In the genomic region with DNA sequence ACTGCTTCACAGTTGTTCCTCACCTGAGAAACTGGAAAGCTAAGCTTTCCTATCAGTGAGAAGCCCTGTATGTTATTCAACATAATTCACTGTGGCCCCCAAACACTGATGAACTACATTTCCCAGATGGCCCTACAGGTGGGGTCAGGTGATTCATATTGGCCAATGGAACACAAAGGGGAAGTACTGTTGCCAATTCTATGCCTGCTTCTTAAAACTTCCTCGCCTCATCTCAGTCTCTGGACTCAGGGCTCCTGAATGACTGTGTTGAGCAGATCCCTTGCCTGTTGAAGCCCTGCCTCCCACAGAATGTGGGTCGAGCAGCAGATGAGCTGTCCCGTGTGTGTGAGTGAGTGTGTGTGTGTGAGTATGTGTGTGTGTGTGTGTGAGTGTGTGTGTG, we compare ENCODE assay signal across 19 mouse cellular contexts. TPM values are rescaled to one million over a fixed set of nuclear protein-coding genes. Genes with fewer than 3 reads are reported as not detected.
DNase-seq lines count a peak whose midpoint lies in the region; ATAC-seq and TF ChIP-seq lines count a peak whose summit lies in the region.
"Had no signal": no experiment of that assay in that cellular context is flagged by ENCODE, and none has a peak within 500 bp of the region (broad histone marks: within the 10 kb centered on the region; RNA-seq: fewer than 3 reads in every experiment).

No protein-coding gene starts in this region.

- no peak for DNase-seq in frontal cortex, postnatal 25 days (ENCODE audit: low spot score in 2 of 2)
- no peak for DNase-seq in testis, postnatal 14 days (ENCODE audit: low spot score)
- peak; percentile 44 for DNase-seq in NIH3T3 (ENCODE audit: low read depth)
- DNase-seq in splenic B cell, adult 2 months (ENCODE audit: low read depth, low spot score), result peak; percentile 9
- no peak for DNase-seq in gastrocnemius, postnatal 14 days
- no peak for DNase-seq in urinary bladder, postnatal 14 days (ENCODE audit: low spot score)
- DNase-seq: adrenal gland, postnatal 14 days; cerebellum, postnatal 14 days; heart, postnatal 14 days; kidney, adult 9 months; layer of hippocampus, postnatal 36 days; lung, postnatal 14 days; thymus, adult 18-20 months had no signal

- H3K4me1 ChIP-seq in testis, adult 2 months (ENCODE audit: control insufficient read depth, insufficient read depth, low read length), result peaks cover 6% of the 10 kb centered on the region

- H3K36me3 ChIP-seq in testis, adult 2 months (ENCODE audit: control insufficient read depth, insufficient read depth, low read length), result no peaks in the 10 kb centered on the region
- no peaks in the 10 kb centered on the region for H3K36me3 ChIP-seq in splenic B cell, adult 2 months (ENCODE audit: control insufficient read depth, insufficient read depth, low read length, poor library complexity, severe bottlenecking)
- H3K36me3 ChIP-seq: midbrain, embryonic 12.5 days had no signal

- ATAC-seq in frontal cortex, adult (ENCODE audit: low TSS enrichment), result peak; percentile 34; the same call in 1 of the 2 replicates
- ATAC-seq: CD4-positive, CD25-positive, alpha-beta regulatory T cell, adult 4 months; forebrain, embryonic 13.5 days had no signal

- intact Hi-C loops in gastrocnemius, postnatal 14 days (cut with DNase I; ENCODE audit: low total_unique reads), result no loop called here

- TF ChIP-seq CTCF in testis, adult 2 months (IDR thresholded peaks at IDR 0.05; ENCODE audit: control insufficient read depth, insufficient read depth, insufficient replicate concordance, low read depth, low read length), result no peak

- TF ChIP-seq POLR2A in testis, adult 2 months (IDR thresholded peaks at IDR 0.05; ENCODE audit: control insufficient read depth, low read depth, low read length), result no peak

- peak overlapping the region; percentile 42 for H3K4me3 ChIP-seq in testis, adult 2 months (ENCODE audit: control insufficient read depth, low read depth, low read length)
- H3K4me3 ChIP-seq: forebrain, embryonic 13.5 days; midbrain, embryonic 12.5 days had no signal

- no peaks in the 10 kb centered on the region for H3K27me3 ChIP-seq in testis, adult 2 months (ENCODE audit: control insufficient read depth, insufficient read depth, low read length)
- H3K27me3 ChIP-seq in splenic B cell, adult 2 months (ENCODE audit: control insufficient read depth, insufficient read depth, low read length, poor library complexity, severe bottlenecking), result no peaks in the 10 kb centered on the region

- H3K27ac ChIP-seq in testis, adult 2 months (ENCODE audit: control insufficient read depth, insufficient read depth, low read depth, low read length), result no peak overlapping the region
- H3K27ac ChIP-seq: forebrain, embryonic 13.5 days; liver, embryonic 14.5 days; midbrain, embryonic 12.5 days had no signal

RNA-seq across cellular contexts. Expression of gene Fubp3, which starts 21.9 kb away (rescaled TPM):
- polyA plus RNA-seq in testis, adult 2 months (2012; rRNA removed), result 11.2 and 11.5 TPM in 2 replicates
- 10 to 100 TPM; 14.7 to 15.1 TPM for total RNA-seq in gastrocnemius, postnatal 14 days (2021)

Comparison
In these comparisons a context has a peak if more than half of its experiments do, and no peak if none do; other contexts are left out.
1. DNase-seq: peak in NIH3T3 (single experiment) and splenic B cell, adult 2 months (single experiment); none in frontal cortex, postnatal 25 days (0 of 2), testis, postnatal 14 days (single experiment), gastrocnemius, postnatal 14 days (single experiment) and urinary bladder, postnatal 14 days (single experiment).